Mouse (Mus musculus) CH12.LX (cell line): ENCODE results near the gene Ppil2. TPM values are rescaled to one million over a fixed set of nuclear protein-coding genes. Genes with fewer than 3 reads are reported as not detected.

ENCODE experiments used
- DNase-seq: peaks from one replicate; pipeline ENCODE4 v3.0.0-alpha.2; 2013; ENCODE audit errors: extremely low read depth
- H3K27ac ChIP-seq: 2 replicates; pipeline ENCODE4 v1.5.1; 2012; ENCODE audit warnings: low read depth, mild to moderate bottlenecking, control low read depth, moderate library complexity; ENCODE audit not compliant: insufficient read depth
- H3K27me3 ChIP-seq: replicated peaks from 2 replicates; pipeline ENCODE3; 2012; ENCODE audit warnings: inconsistent platforms
- H3K36me3 ChIP-seq, 2 experiments: replicated peaks in 1 of 2; 2 replicates each; pipeline versions ENCODE3 to v1.6.1; 2012; ENCODE audit warnings: inconsistent platforms in 1 of 2, low read length in 1 of 2, mild to moderate bottlenecking in 1 of 2, mixed read lengths in 1 of 2, moderate library complexity in 1 of 2; ENCODE audit not compliant: control insufficient read depth in 1 of 2, insufficient read depth in 1 of 2
- H3K4me1 ChIP-seq, 2 experiments: 2 replicates each; pipeline ENCODE4 v1.6.1; 2012; ENCODE audit warnings: inconsistent platforms in 1 of 2, moderate library complexity in 1 of 2; ENCODE audit not compliant: insufficient read depth in 2 of 2, control insufficient read depth in 1 of 2
- H3K4me2 ChIP-seq: 2 replicates; pipeline ENCODE4 v1.6.1; 2012; ENCODE audit warnings: low read depth, mild to moderate bottlenecking, control low read depth; ENCODE audit not compliant: poor library complexity, insufficient read depth, severe bottlenecking
- H3K4me3 ChIP-seq, 3 experiments: fragments of 150-350 bp in 1 of 3; sonication (generic) in 1 of 3; replicated peaks in 1 of 3; 2 replicates each; pipeline versions ENCODE3 to v1.5.1; 2011 to 2012; ENCODE audit warnings: low read depth in 2 of 3, low read length in 2 of 3, mild to moderate bottlenecking in 2 of 3, moderate library complexity in 2 of 3, control low read depth in 1 of 3, improper control_type of control experiment in 1 of 3, inconsistent platforms in 1 of 3, mixed read lengths in 1 of 3; ENCODE audit not compliant: poor library complexity in 1 of 3
- H3K79me2 ChIP-seq: replicated peaks from 2 replicates; pipeline ENCODE4 v1.6.1; 2012; ENCODE audit warnings: mild to moderate bottlenecking, moderate library complexity; ENCODE audit not compliant: control insufficient read depth, poor library complexity, insufficient read depth, severe bottlenecking; ENCODE audit errors: extremely low read depth
- H3K9ac ChIP-seq: 2 replicates; pipeline ENCODE4 v1.6.1; 2012; ENCODE audit warnings: low read depth, mild to moderate bottlenecking, control low read depth, moderate library complexity; ENCODE audit not compliant: insufficient read depth
- H3K9me3 ChIP-seq: replicated peaks from 2 replicates; pipeline ENCODE3; 2012; ENCODE audit warnings: low read length, inconsistent platforms, mixed read lengths
- CHD1 ChIP-seq: IDR thresholded peaks from 2 replicates; pipeline ENCODE4 v1.6.1; 2012; ENCODE audit warnings: low read depth, low read length, improper control_type of control experiment, inconsistent platforms
- CHD2 ChIP-seq: IDR thresholded peaks from 2 replicates; pipeline ENCODE4 v1.6.1; 2011; ENCODE audit warnings: low read length, improper control_type of control experiment
- CTCF ChIP-seq, 2 experiments: IDR thresholded peaks in 1 of 2; conservative IDR thresholded peaks in 1 of 2; 2 replicates each; pipeline ENCODE4 v1.5.1; 2011 to 2012; ENCODE audit warnings: low read depth in 2 of 2, low read length in 2 of 2, improper control_type of control experiment in 1 of 2, inconsistent platforms in 1 of 2, mild to moderate bottlenecking in 1 of 2, moderate library complexity in 1 of 2
- E2F4 ChIP-seq: IDR thresholded peaks from 2 replicates; pipeline ENCODE4 v1.6.1; 2011; ENCODE audit warnings: low read depth, low read length, improper control_type of control experiment; ENCODE audit not compliant: insufficient replicate concordance
- ELF1 ChIP-seq: IDR thresholded peaks from 2 replicates; pipeline ENCODE4 v1.6.1; 2014; ENCODE audit warnings: low read depth, mild to moderate bottlenecking, inconsistent platforms, low read length, improper control_type of control experiment
- JUND ChIP-seq: conservative IDR thresholded peaks from 2 replicates; pipeline ENCODE4 v1.6.1; 2011; ENCODE audit warnings: low read depth, low read length, improper control_type of control experiment
- KAT2A ChIP-seq: IDR thresholded peaks from 2 replicates; pipeline ENCODE4 v1.6.1; 2012; ENCODE audit warnings: low read length, improper control_type of control experiment, inconsistent platforms; ENCODE audit not compliant: insufficient replicate concordance
- MAFK ChIP-seq: IDR thresholded peaks from 2 replicates; pipeline ENCODE4 v1.6.1; 2011; ENCODE audit warnings: low read length, improper control_type of control experiment; ENCODE audit not compliant: insufficient replicate concordance
- MAX ChIP-seq: IDR thresholded peaks from 2 replicates; pipeline ENCODE4 v1.6.1; 2011; ENCODE audit warnings: low read length, improper control_type of control experiment
- MYC ChIP-seq: IDR thresholded peaks from 2 replicates; pipeline ENCODE4 v1.6.1; 2011; ENCODE audit warnings: low read depth, mild to moderate bottlenecking, improper control_type of control experiment, low read length
- NRF1 ChIP-seq: IDR thresholded peaks from 2 replicates; pipeline ENCODE4 v1.6.1; 2014; ENCODE audit warnings: low read depth, mild to moderate bottlenecking, inconsistent platforms, low read length, improper control_type of control experiment, moderate library complexity
- POLR2AphosphoS2 ChIP-seq: IDR thresholded peaks from 2 replicates; pipeline ENCODE4 v1.6.1; 2011; ENCODE audit warnings: low read depth, low read length, improper control_type of control experiment
- RCOR1 ChIP-seq: conservative IDR thresholded peaks from 2 replicates; pipeline ENCODE4 v1.6.1; 2012; ENCODE audit warnings: low read depth, mild to moderate bottlenecking, inconsistent platforms, low read length, improper control_type of control experiment
- SIN3A ChIP-seq: IDR thresholded peaks from 2 replicates; pipeline ENCODE4 v1.6.1; 2012; ENCODE audit warnings: low read length, improper control_type of control experiment, inconsistent platforms
- SMC3 ChIP-seq: IDR thresholded peaks from 2 replicates; pipeline ENCODE4 v1.6.1; 2011; ENCODE audit warnings: low read depth, low read length, improper control_type of control experiment
- TBP ChIP-seq: conservative IDR thresholded peaks from 2 replicates; pipeline ENCODE4 v1.6.1; 2011; ENCODE audit warnings: low read depth, low read length, improper control_type of control experiment
- TCF12 ChIP-seq: IDR thresholded peaks from 2 replicates; pipeline ENCODE4 v1.6.1; 2014; ENCODE audit warnings: low read depth, mild to moderate bottlenecking, inconsistent platforms, low read length, improper control_type of control experiment
- UBTF ChIP-seq: IDR thresholded peaks from 2 replicates; pipeline ENCODE4 v1.6.1; 2012; ENCODE audit warnings: low read depth, mild to moderate bottlenecking, inconsistent platforms, low read length, improper control_type of control experiment, moderate library complexity
- ZKSCAN1 ChIP-seq: IDR thresholded peaks from 2 replicates; pipeline ENCODE4 v1.6.1; 2012; ENCODE audit warnings: low read depth, inconsistent platforms, low read length, improper control_type of control experiment, borderline replicate concordance
- ZNF384 ChIP-seq: IDR thresholded peaks from 2 replicates; pipeline ENCODE4 v1.6.1; 2012; ENCODE audit warnings: low read depth, low read length, improper control_type of control experiment, inconsistent platforms
- dilution Hi-C: fragments of 300-500 bp; cut with MboI; formaldehyde crosslinking; loops from 2 replicates; pipeline ENCODE4 v1.14.3; 2020; ENCODE audit warnings: low sequenced_read_pairs; ENCODE audit not compliant: extremely low pct_unique_long_range_greater_than_20kb, extremely low pct_ligation_motif_present
- in situ Hi-C: fragments of 300-500 bp; cut with MboI; formaldehyde crosslinking; loops from 3 replicates; pipeline ENCODE4 v1.14.3; 2019; ENCODE audit warnings: low sequenced_read_pairs, low pct_ligation_motif_present, low pct_unique_long_range_greater_than_20kb, mixed read lengths
- polyA plus RNA-seq: library from polyadenylated mRNA; unstranded; fragments of >175 nt; gene quantifications from 2 replicates; pipeline ENCODE4 v1.2.1, GENCODE M21; 2012; ENCODE audit warnings: low read depth; ENCODE audit not compliant: insufficient read length
- total RNA-seq, 2 experiments: library from RNA; depleted of rRNA; stranded (reverse); fragments of 300-350 nt in 1 of 2; fragments of >200 nt in 1 of 2; gene quantifications; 2 replicates each; pipeline ENCODE4 v1.2.3; 2012 to 2014

The Ppil2 gene
- total and polyA plus RNA-seq, 3 experiments, result 82.9 to 102 (median 90.1) TPM

- no peak overlapping the region for H3K9ac ChIP-seq
- in situ Hi-C loops, result no loop called here
- TF ChIP-seq TCF12, result no peak
- TF ChIP-seq NRF1, result no peak
- TF ChIP-seq JUND, result no peak
- no peak for TF ChIP-seq SMC3
- no peak for TF ChIP-seq ZKSCAN1
- no peak for TF ChIP-seq KAT2A
- TF ChIP-seq MAFK, result no peak
- TF ChIP-seq SIN3A, result no peak
- TF ChIP-seq ELF1, result no peak
- no peak for TF ChIP-seq UBTF
- no peak for TF ChIP-seq CTCF (conservative IDR thresholded peaks at IDR 0.05 in 1 of 2, IDR thresholded peaks at IDR 0.05 in 1 of 2; ENCODE audit: low read depth in 2 of 2, low read length in 2 of 2)
- TF ChIP-seq E2F4, result no peak
- TF ChIP-seq CHD1, result no peak
- no peak for TF ChIP-seq POLR2AphosphoS2
- TF ChIP-seq TBP, result no peak
- TF ChIP-seq, all 38 proteins: peak for 0
- peaks cover 78 to 93% of the 10 kb centered on the region in 2 experiments for H3K36me3 ChIP-seq
- no peak overlapping the region for H3K27ac ChIP-seq
- no peak overlapping the region for H3K4me3 ChIP-seq
- dilution Hi-C loops, result no loop called here
- DNase-seq, result no peak
- no peak overlapping the region for H3K4me2 ChIP-seq
- H3K9me3 ChIP-seq, result no peaks in the 10 kb centered on the region
- H3K79me2 ChIP-seq, result no peaks in the 10 kb centered on the region
- no peaks in the 10 kb centered on the region for H3K27me3 ChIP-seq
- peaks cover 0 to 27% of the 10 kb centered on the region in 2 experiments; a peak in 3 of 4 replicates for H3K4me1 ChIP-seq
Observed at GRCm38 (mm10) chr16:17044320-17044719, 66.7 kb downstream of the Ppil2 start.

- dilution Hi-C loops, result no loop called here
- peaks cover 82 to 97% of the 10 kb centered on the region in 2 experiments for H3K36me3 ChIP-seq
Observed at GRCm38 (mm10) chr16:17041417-17041816, 69.6 kb downstream of the Ppil2 start.

More at GRCm38 (mm10) chr16:17041417-17041816, 69.6 kb downstream of the Ppil2 start:
- TF ChIP-seq MAX, result no peak
- no peak for TF ChIP-seq MYC
- TF ChIP-seq RCOR1, result no peak
- TF ChIP-seq E2F4, result no peak
- no peak for TF ChIP-seq ZNF384
- no peak for TF ChIP-seq NRF1
- no peak for TF ChIP-seq CTCF (conservative IDR thresholded peaks at IDR 0.05 in 1 of 2, IDR thresholded peaks at IDR 0.05 in 1 of 2; ENCODE audit: low read depth in 2 of 2, low read length in 2 of 2)
- no peak for TF ChIP-seq POLR2AphosphoS2
- TF ChIP-seq CHD2, result no peak
- TF ChIP-seq CHD1, result no peak
- Histone ChIP-seq H3K9me3 (no peaks in the 10 kb centered on the region), H3K4me2 (no peak overlapping the region), H3K4me1 (peaks cover 0 to 27% of the 10 kb centered on the region in 2 experiments; a peak in 3 of 4 replicates), H3K27ac (no peak overlapping the region), H3K79me2 (no peaks in the 10 kb centered on the region), H3K9ac (no peak overlapping the region), H3K27me3 (no peaks in the 10 kb centered on the region), H3K4me3 (no peak overlapping the region)
- in situ Hi-C loops, result no loop called here
- no peak for DNase-seq
